Mouse (Mus musculus): ENCODE data around the gene Gm10272. TPM values are rescaled to one million over a fixed set of nuclear protein-coding genes. Genes with fewer than 3 reads are reported as not detected.
"Not testable (repeated sequence)": the region's sequence is repeated elsewhere in the genome, so short reads cannot be mapped to it uniquely, and the experiment has no call there.

Gene Gm10272
- total RNA-seq, 1 experiment: not detected

DNA sequence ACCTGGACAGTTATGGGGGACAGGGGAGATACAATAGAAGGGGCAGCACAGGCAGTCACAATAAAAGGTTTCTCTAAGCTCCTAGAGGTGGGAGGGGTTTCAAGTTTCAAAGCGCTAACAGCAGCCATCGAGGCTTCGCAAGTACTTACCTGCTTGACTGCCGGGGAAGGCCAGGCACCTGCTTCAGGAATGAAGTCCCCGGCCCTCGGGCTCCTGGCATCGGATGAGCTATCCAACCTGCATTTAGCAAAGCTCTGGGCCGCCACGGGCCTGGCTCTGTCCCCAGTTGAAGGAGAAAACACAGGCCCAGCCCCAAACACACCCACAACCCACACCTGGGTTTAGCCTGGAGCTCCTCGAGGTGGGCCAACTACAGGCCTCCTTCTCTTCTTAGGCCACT lies 19.4 kb upstream of the Gm10272 start:
- Histone ChIP-seq H3K27ac (ENCODE audit: insufficient read depth, low read depth, low read length, poor library complexity, severe bottlenecking) (no peak overlapping the region), H3K36me3 (ENCODE audit: control insufficient read depth, insufficient read depth, low read length, poor library complexity, severe bottlenecking) (no peaks in the 10 kb centered on the region), H3K9me3 (ENCODE audit: control insufficient read depth, insufficient read depth, low read depth, low read length) (no peaks in the 10 kb centered on the region), H3K9ac (ENCODE audit: insufficient read depth, low read depth, low read length, poor library complexity, severe bottlenecking) (no peak overlapping the region), H3K4me1 (ENCODE audit: control insufficient read depth in 2 of 2, insufficient read depth in 2 of 2, low read length in 2 of 2, poor library complexity in 1 of 2) (peaks cover 2 to 13% of the 10 kb centered on the region in 2 experiments; a peak in 2 of 4 replicates), H3K4me3 (ENCODE audit: insufficient read depth in 1 of 2, low read depth in 1 of 2, low read length in 2 of 2, poor library complexity in 1 of 2, severe bottlenecking in 1 of 2) (no peak overlapping the region)
- no peak for TF ChIP-seq ZC3H11A (IDR thresholded peaks at IDR 0.05; ENCODE audit: borderline replicate concordance, low read depth, low read length)
- TF ChIP-seq ZNF384 (IDR thresholded peaks at IDR 0.05; ENCODE audit: low read depth, low read length): no peak
- TF ChIP-seq MAFK (IDR thresholded peaks at IDR 0.05; ENCODE audit: insufficient read depth, low read depth, low read length): no peak
- no peak for TF ChIP-seq CHD2 (IDR thresholded peaks at IDR 0.05; ENCODE audit: low read depth, low read length)
- TF ChIP-seq HCFC1 (IDR thresholded peaks at IDR 0.05; ENCODE audit: borderline replicate concordance, insufficient read depth, low read length): no peak
- in situ Hi-C loops (cut with MboI; ENCODE audit: low sequenced_read_pairs in 2 of 2, unreplicated experiment in 2 of 2): no loop called here
- no peak for DNase-seq (ENCODE audit: low read depth, low spot score)

DNA sequence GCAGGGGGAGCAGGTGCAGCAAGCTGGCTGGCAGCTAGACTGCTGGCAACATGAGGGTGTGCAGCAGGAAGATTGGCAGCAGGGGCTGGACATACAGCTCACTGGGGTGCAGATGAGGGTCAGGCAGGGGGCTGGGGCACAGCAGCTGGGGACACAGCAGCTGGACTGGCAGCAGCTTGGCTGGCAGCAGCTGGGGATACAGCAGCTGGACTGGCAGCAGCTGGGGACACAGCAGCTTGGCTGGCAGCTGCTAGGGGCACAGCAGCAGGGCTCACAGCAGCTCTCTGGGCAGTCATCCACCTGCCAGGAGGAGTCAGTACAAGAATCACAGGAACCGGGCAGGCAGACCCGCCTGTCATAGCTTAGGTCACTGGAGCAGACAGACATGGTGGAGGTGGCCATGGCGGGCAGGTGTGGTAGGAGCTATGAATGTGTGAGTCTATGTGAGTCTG lies 16.0 kb upstream of the Gm10272 start, which contains the start of gene Gm19402:
TSS of gene Gm19402 (minus strand) at position 402 of the 452 bp plus-strand sequence.
- H3K36me3 ChIP-seq (ENCODE audit: control insufficient read depth, insufficient read depth, low read length, poor library complexity, severe bottlenecking); DNase-seq (ENCODE audit: low read depth, low spot score); H3K4me1 ChIP-seq (ENCODE audit: control insufficient read depth in 2 of 2, insufficient read depth in 2 of 2, low read length in 2 of 2, poor library complexity in 1 of 2); H3K27ac ChIP-seq (ENCODE audit: insufficient read depth, low read depth, low read length, poor library complexity, severe bottlenecking); H3K4me3 ChIP-seq (ENCODE audit: insufficient read depth in 1 of 2, low read depth in 1 of 2, low read length in 2 of 2, poor library complexity in 1 of 2, severe bottlenecking in 1 of 2); H3K9me3 ChIP-seq (ENCODE audit: control insufficient read depth, insufficient read depth, low read depth, low read length); in situ Hi-C loops (cut with MboI; ENCODE audit: low sequenced_read_pairs in 2 of 2, unreplicated experiment in 2 of 2); H3K9ac ChIP-seq (ENCODE audit: insufficient read depth, low read depth, low read length, poor library complexity, severe bottlenecking): not testable (repeated sequence)

DNA sequence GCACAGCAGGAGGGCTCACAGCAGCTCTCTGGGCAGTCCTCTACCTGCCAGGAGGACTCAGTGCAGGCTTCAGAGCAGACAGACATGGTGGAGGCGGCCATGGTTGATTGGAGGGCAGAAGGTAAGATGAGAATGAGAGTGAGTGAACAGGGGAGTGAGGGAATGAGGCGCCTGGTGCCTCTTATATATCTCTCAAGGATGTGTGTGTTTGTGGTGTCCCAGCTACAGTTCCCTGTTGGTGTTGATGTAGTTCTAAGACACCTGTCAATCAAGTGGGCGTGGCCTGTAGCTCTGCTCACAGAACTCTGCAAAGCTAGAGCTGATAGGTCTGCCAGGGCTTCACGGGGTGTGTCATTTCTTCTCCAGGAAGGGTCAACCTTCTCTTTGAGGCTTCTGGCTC lies 9.3 kb upstream of the Gm10272 start, which contains the start of gene Gm9508:
TSS of gene Gm9508 (minus strand) at position 101 of the 400 bp plus-strand sequence.
- DNase-seq (ENCODE audit: low read depth, low spot score): no peak
- Histone ChIP-seq H3K9ac (ENCODE audit: insufficient read depth, low read depth, low read length, poor library complexity, severe bottlenecking) (no peak within 1 kb of the TSS), H3K27ac (ENCODE audit: insufficient read depth, low read depth, low read length, poor library complexity, severe bottlenecking) (no peak within 1 kb of the TSS), H3K9me3 (ENCODE audit: control insufficient read depth, insufficient read depth, low read depth, low read length) (no peaks in the 10 kb centered on the region), H3K36me3 (ENCODE audit: control insufficient read depth, insufficient read depth, low read length, poor library complexity, severe bottlenecking) (no peaks in the 10 kb centered on the region), H3K4me3 (ENCODE audit: insufficient read depth in 1 of 2, low read depth in 1 of 2, low read length in 2 of 2, poor library complexity in 1 of 2, severe bottlenecking in 1 of 2) (no peak within 1 kb of the TSS), H3K4me1 (ENCODE audit: control insufficient read depth in 2 of 2, insufficient read depth in 2 of 2, low read length in 2 of 2, poor library complexity in 1 of 2) (no peaks in the 10 kb centered on the region)
- in situ Hi-C loops (cut with MboI; ENCODE audit: low sequenced_read_pairs in 2 of 2, unreplicated experiment in 2 of 2): no loop called here
- no peak for TF ChIP-seq ZC3H11A (IDR thresholded peaks at IDR 0.05; ENCODE audit: borderline replicate concordance, low read depth, low read length)
- TF ChIP-seq HCFC1 (IDR thresholded peaks at IDR 0.05; ENCODE audit: borderline replicate concordance, insufficient read depth, low read length): no peak
- no peak for TF ChIP-seq CHD2 (IDR thresholded peaks at IDR 0.05; ENCODE audit: low read depth, low read length)
- TF ChIP-seq ZNF384 (IDR thresholded peaks at IDR 0.05; ENCODE audit: low read depth, low read length): no peak
- no peak for TF ChIP-seq MAFK (IDR thresholded peaks at IDR 0.05; ENCODE audit: insufficient read depth, low read depth, low read length)

DNA sequence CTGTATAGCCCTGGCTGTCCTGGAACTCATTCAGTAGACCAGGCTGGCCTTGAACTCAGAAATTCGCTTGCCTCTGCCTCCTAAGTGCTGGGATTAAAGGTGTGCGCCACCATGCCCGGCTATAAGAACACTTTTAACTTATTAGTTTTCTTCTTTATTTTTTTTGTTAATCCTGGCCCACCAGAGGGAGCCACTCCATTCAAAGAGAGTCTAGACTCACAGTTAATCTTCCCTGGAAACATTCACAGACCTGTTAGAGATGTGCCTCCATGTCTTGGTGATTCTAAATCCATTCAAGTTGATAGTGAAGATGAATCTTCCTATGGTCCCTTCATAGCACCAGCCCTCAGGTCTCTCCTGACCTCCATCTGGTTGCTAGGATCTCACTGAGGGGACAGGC lies 3.4 kb downstream of the Gm10272 start:
- Histone ChIP-seq H3K9me3 (ENCODE audit: control insufficient read depth, insufficient read depth, low read depth, low read length) (no peaks in the 10 kb centered on the region), H3K4me1 (ENCODE audit: control insufficient read depth in 2 of 2, insufficient read depth in 2 of 2, low read length in 2 of 2, poor library complexity in 1 of 2) (no peaks in the 10 kb centered on the region), H3K4me3 (ENCODE audit: insufficient read depth in 1 of 2, low read depth in 1 of 2, low read length in 2 of 2, poor library complexity in 1 of 2, severe bottlenecking in 1 of 2) (no peak overlapping the region), H3K9ac (ENCODE audit: insufficient read depth, low read depth, low read length, poor library complexity, severe bottlenecking) (no peak overlapping the region), H3K36me3 (ENCODE audit: control insufficient read depth, insufficient read depth, low read length, poor library complexity, severe bottlenecking) (no peaks in the 10 kb centered on the region), H3K27ac (ENCODE audit: insufficient read depth, low read depth, low read length, poor library complexity, severe bottlenecking) (no peak overlapping the region)
- no peak for DNase-seq (ENCODE audit: low read depth, low spot score)
- no peak for TF ChIP-seq ZNF384 (IDR thresholded peaks at IDR 0.05; ENCODE audit: low read depth, low read length)
- no peak for TF ChIP-seq MAFK (IDR thresholded peaks at IDR 0.05; ENCODE audit: insufficient read depth, low read depth, low read length)
- TF ChIP-seq ZC3H11A (IDR thresholded peaks at IDR 0.05; ENCODE audit: borderline replicate concordance, low read depth, low read length): no peak
- no peak for TF ChIP-seq HCFC1 (IDR thresholded peaks at IDR 0.05; ENCODE audit: borderline replicate concordance, insufficient read depth, low read length)
- no peak for TF ChIP-seq CHD2 (IDR thresholded peaks at IDR 0.05; ENCODE audit: low read depth, low read length)
- in situ Hi-C loops (cut with MboI; ENCODE audit: low sequenced_read_pairs in 2 of 2, unreplicated experiment in 2 of 2): no loop called here

DNA sequence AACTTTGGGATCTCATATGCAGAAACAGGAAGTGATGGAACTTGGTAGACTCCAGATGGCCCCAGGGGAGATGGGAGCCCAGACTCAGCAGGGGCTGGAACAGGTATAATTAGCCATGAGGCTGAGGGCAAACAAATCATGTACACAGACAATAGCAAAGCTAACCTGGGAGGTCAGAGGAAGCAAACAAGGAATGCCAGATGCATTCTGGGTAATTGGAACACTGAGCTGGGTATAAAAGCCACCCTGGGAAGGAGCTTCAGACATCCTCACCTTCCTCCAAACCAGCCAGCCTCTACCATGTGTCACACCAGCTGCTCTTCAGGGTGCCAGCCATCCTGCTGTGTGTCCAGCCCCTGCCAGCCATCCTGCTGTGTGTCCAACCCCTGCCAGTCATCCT lies 4.7 kb downstream of the Gm10272 start, which contains the start of gene Gm10024:
TSS of gene Gm10024 (plus strand) at position 301 of the 400 bp plus-strand sequence.
- H3K4me1 ChIP-seq (ENCODE audit: control insufficient read depth in 2 of 2, insufficient read depth in 2 of 2, low read length in 2 of 2, poor library complexity in 1 of 2); H3K9ac ChIP-seq (ENCODE audit: insufficient read depth, low read depth, low read length, poor library complexity, severe bottlenecking); H3K27ac ChIP-seq (ENCODE audit: insufficient read depth, low read depth, low read length, poor library complexity, severe bottlenecking); H3K9me3 ChIP-seq (ENCODE audit: control insufficient read depth, insufficient read depth, low read depth, low read length); H3K36me3 ChIP-seq (ENCODE audit: control insufficient read depth, insufficient read depth, low read length, poor library complexity, severe bottlenecking); H3K4me3 ChIP-seq (ENCODE audit: insufficient read depth in 1 of 2, low read depth in 1 of 2, low read length in 2 of 2, poor library complexity in 1 of 2, severe bottlenecking in 1 of 2); in situ Hi-C loops (cut with MboI; ENCODE audit: low sequenced_read_pairs in 2 of 2, unreplicated experiment in 2 of 2); DNase-seq (ENCODE audit: low read depth, low spot score): not testable (repeated sequence)

Data from ES-E14 (cell line).